Mouse (Mus musculus) embryonic fibroblast, embryonic 13.5 days (primary cell): ENCODE results near the gene Tfpi. TPM values are rescaled to one million over a fixed set of nuclear protein-coding genes. Genes with fewer than 3 reads are reported as not detected.

Source experiments
- H3K27ac ChIP-seq: 2 replicates; pipeline ENCODE4 v1.5.1; 2012; ENCODE audit warnings: low read length, control low read depth, inconsistent platforms; ENCODE audit not compliant: insufficient read depth
- H3K4me1 ChIP-seq: 2 replicates; pipeline ENCODE4 v1.6.1; 2011; ENCODE audit warnings: low read length; ENCODE audit not compliant: control insufficient read depth, insufficient read depth
- H3K4me3 ChIP-seq: 2 replicates; pipeline ENCODE4 v1.5.1; 2011; ENCODE audit warnings: mild to moderate bottlenecking, control low read depth, low read length; ENCODE audit not compliant: insufficient read depth
- CTCF ChIP-seq: IDR thresholded peaks from 2 replicates; pipeline ENCODE4 v1.5.1; 2011; ENCODE audit warnings: mild to moderate bottlenecking, control low read depth, low read length, moderate library complexity, borderline replicate concordance; ENCODE audit not compliant: insufficient read depth
- POLR2A ChIP-seq: IDR thresholded peaks from 2 replicates; pipeline ENCODE4 v1.6.1; 2011; ENCODE audit warnings: low read depth, mild to moderate bottlenecking, control low read depth, low read length, moderate library complexity
- polyA plus RNA-seq: library from polyadenylated mRNA; stranded (reverse); fragments of >200 nt; gene quantifications from 2 replicates; pipeline ENCODE4 v1.2.4, GENCODE M21; 2011; ENCODE audit warnings: low read depth; ENCODE audit not compliant: missing spikeins, insufficient read length

Gene Tfpi
- polyA plus RNA-seq, 1 experiment: 71.4 TPM

DNA sequence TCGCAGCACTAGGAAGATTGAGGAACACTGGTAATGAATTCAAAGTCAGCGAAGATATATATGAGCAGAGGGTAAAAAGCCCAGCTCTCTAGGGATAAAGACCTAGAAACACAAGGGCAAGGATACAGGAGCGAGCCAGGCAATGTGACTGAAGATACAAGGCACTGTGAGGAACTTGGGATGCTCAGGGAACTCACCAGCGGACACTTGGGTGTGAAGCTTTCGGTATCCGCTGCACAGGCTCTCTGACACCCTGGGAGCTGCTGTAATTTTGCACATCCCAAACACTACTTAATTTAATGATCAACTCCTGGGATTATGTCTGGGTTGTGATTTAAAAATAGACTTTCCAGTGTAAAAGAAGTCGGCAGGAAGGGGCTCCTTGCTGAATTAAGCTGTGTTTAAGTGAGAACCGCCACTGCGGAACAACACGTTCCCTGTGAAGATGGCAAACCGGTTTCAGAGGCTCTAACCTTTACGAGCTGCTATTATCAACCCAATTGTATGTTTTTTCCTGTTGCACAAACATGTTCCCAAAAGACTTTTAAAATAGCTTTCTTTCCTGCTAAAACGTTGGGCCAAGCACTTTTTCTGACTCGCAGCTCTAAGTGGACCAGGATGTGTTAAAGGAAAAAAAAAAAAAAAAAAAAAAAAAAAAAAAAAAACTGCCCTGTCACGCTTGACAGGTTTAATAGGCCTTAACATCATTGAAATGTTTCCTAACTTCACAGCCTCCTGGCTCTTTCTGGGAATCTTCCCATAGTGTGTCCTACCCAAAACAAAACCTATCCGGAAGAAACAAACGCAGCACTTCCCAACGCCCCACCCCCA is 89.8 kb downstream of the Tfpi start:
- Histone ChIP-seq H3K4me1 (no peaks in the 10 kb centered on the region), H3K4me3 (no peak overlapping the region), H3K27ac (no peak overlapping the region)
- TF ChIP-seq POLR2A (no peak), CTCF (no peak)

DNA sequence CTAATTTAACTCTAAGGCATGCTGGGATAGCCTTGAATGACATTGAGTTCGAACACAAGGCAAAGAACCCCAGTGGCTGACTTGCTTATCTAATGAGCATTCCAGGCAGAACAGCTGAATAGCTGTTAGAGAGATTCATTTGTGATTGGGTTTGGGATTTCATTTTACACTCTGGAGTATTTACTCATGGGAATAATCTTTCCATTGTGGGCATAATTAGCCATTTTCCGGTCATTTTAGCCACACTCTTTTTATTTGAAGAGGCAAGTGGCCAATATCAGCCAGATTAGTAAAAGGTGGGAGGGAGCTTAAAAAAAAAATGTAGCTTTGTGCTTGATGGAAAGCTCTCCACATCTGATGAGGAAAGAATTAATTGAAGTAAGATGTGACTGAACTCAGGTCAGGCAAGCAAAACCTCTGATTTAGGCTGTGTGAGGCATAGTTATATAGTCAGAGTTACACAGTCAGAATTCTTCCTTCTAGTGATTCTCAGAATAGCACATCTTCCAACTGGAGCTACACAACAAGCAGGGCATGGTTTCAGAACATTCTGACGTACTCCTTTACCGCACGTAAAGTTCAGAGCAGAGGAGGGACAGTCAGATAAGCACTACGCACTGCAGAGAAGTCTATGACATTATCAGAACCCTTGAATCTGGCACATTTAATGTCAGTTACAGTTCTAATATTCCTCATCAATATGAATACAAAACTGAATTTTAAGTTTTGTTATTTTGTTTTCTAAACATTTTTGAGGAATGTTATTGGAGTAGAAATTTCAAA is 91.5 kb downstream of the Tfpi start:
- Histone ChIP-seq H3K4me1 (no peaks in the 10 kb centered on the region), H3K4me3 (no peak overlapping the region), H3K27ac (no peak overlapping the region)
- no peak for TF ChIP-seq CTCF
- TF ChIP-seq POLR2A: no peak

DNA sequence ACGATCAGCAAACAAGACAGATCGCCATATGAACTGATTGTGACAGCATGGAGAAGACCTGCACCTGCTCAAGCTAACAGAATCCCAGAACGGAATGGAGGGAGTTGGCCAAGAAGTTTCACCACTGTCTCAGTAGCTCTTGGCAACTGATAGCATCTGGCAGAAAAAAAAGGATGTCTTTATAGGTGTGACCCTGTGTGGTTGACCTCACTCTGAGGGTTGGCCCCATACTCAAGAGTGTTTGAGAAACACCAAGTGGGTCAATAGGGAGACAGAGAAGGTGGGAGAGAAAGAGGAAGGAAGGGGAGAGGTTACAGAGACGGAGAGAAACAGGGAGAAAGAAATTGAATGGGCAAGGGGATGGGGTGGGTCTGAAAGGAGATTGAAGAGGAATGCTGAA is 92.7 kb downstream of the Tfpi start:
- H3K4me3 ChIP-seq: no peak overlapping the region
- TF ChIP-seq POLR2A: no peak
- no peak for TF ChIP-seq CTCF
- H3K4me1 ChIP-seq: no peaks in the 10 kb centered on the region
- H3K27ac ChIP-seq: no peak overlapping the region

Other genes starting within 250 kb of the Tfpi start
- 9.2 and 10.3 TPM in 2 replicates for gene Calcrl, start 51.4 kb downstream of the Tfpi start, polyA plus RNA-seq
- 231 and 306 TPM in 2 replicates for gene Ctnnd1, start 174.0 kb upstream of the Tfpi start, polyA plus RNA-seq
- gene Btbd18, start 182.3 kb upstream of the Tfpi start, polyA plus RNA-seq: not detected in 2 replicates
- 106 and 122 TPM in 2 replicates for gene Selenoh, start 194.0 kb upstream of the Tfpi start, polyA plus RNA-seq
- not detected in 2 replicates for gene Gm28635, start 201.3 kb upstream of the Tfpi start, polyA plus RNA-seq
- gene Med19, start 201.6 kb upstream of the Tfpi start, polyA plus RNA-seq: 21.3 and 28.0 TPM in 2 replicates
- gene Tmx2, start 202.4 kb upstream of the Tfpi start, polyA plus RNA-seq: 53.3 and 71.2 TPM in 2 replicates
- 76.6 and 78.8 TPM in 2 replicates for gene Zdhhc5, start 238.4 kb upstream of the Tfpi start, polyA plus RNA-seq